Mouse (Mus musculus): ENCODE results near the gene Dars. TPM values are rescaled to one million over a fixed set of nuclear protein-coding genes. Genes with fewer than 3 reads are reported as not detected.

The Dars gene
- polyA plus RNA-seq, 1 experiment = 7.6 TPM

DNA sequence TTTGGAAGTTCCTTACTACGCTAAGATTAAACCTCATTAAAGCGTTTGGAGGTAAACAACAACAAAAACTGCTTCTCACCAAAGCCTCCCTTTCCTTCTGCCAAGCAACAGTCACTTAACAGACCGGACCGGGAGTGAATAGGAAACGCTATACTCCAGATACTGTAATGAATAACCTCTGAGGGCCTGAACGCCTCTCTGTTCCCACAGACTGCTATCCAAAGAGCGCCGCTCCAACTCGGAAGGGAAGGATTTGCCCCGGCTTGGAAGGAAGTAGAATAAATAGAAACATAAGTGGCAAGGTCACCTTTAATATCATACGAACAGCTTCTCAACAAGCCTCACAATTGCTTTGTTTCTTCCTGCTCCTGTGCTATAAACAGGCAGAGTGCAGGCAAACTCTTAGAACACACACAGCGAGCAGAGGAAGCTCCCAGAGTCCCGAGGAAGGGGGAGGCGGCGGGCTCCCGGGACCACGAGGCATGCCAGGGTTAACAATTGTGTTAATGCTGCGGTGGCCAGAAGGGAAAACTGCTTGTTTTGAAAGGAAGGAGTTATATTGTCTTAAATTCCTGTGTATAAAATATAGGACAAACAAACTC is 39.8 kb upstream of the Dars start:
- Histone ChIP-seq H3K4me3 (ENCODE audit: extremely low read depth, insufficient read depth, insufficient read length) (no peak overlapping the region), H3K36me3 (ENCODE audit: control insufficient read depth, insufficient read depth, low read length) (no peaks in the 10 kb centered on the region), H3K27me3 (ENCODE audit: control insufficient read depth, insufficient read depth, low read length) (0 out of 2 replicates have a peak, but pooled peaks cover 4% of the 10 kb centered on the region), H3K4me1 (ENCODE audit: control insufficient read depth, insufficient read depth, insufficient read length) (no peaks in the 10 kb centered on the region), H3K27ac (ENCODE audit: insufficient read depth, low read length) (no peak overlapping the region)
- TF ChIP-seq POLR2A (IDR thresholded peaks at IDR 0.05; ENCODE audit: low read depth, low read length) = no peak
- no peak for TF ChIP-seq CTCF (IDR thresholded peaks at IDR 0.05; ENCODE audit: extremely low read depth, insufficient read depth, insufficient read length, insufficient replicate concordance)
- WGBS = 40% methylated on average over 18 of the region's 18 CpGs
- DNase-seq (ENCODE audit: low read depth in 1 of 2, low spot score in 2 of 2) = no peak

DNA sequence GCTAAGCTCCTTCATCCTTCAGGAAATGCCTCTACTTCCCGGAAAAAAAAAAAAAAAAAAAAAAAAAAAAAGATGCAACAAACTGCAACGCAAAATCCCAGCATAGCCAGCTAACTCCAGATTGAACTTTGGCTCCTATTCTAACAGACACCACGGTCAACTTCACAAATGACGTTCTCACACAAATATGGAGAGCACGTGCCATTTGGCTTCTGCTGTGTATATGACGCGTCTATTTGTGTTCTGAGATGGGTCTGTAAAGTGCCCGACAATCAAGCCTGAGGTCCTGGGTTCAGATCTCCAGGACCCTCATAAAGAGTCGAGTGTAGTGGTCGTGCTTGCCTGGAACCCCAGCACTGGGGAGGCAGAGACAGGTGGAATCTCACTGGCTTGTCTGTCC is 39.1 kb upstream of the Dars start:
- H3K36me3 ChIP-seq (ENCODE audit: control insufficient read depth, insufficient read depth, low read length) = no peaks in the 10 kb centered on the region
- no peak overlapping the region for H3K27ac ChIP-seq (ENCODE audit: insufficient read depth, low read length)
- no peak overlapping the region for H3K4me3 ChIP-seq (ENCODE audit: extremely low read depth, insufficient read depth, insufficient read length)
- H3K4me1 ChIP-seq (ENCODE audit: control insufficient read depth, insufficient read depth, insufficient read length) = no peaks in the 10 kb centered on the region
- DNase-seq (ENCODE audit: low read depth in 1 of 2, low spot score in 2 of 2) = no peak
- TF ChIP-seq CTCF (IDR thresholded peaks at IDR 0.05; ENCODE audit: extremely low read depth, insufficient read depth, insufficient read length, insufficient replicate concordance) (no peak), POLR2A (IDR thresholded peaks at IDR 0.05; ENCODE audit: low read depth, low read length) (no peak)
- 0 out of 2 replicates have a peak, but pooled peaks cover 4% of the 10 kb centered on the region for H3K27me3 ChIP-seq (ENCODE audit: control insufficient read depth, insufficient read depth, low read length)
- WGBS = 89% methylated on average over 10 of the region's 10 CpGs

- H3K27me3 ChIP-seq (ENCODE audit: control insufficient read depth, insufficient read depth, low read length) = 0 out of 2 replicates have a peak, but pooled peaks cover 2% of the 10 kb centered on the region
- H3K4me3 ChIP-seq (ENCODE audit: extremely low read depth, insufficient read depth, insufficient read length) = no peak overlapping the region
- TF ChIP-seq CTCF (IDR thresholded peaks at IDR 0.05; ENCODE audit: extremely low read depth, insufficient read depth, insufficient read length, insufficient replicate concordance) = no peak
- TF ChIP-seq POLR2A (IDR thresholded peaks at IDR 0.05; ENCODE audit: low read depth, low read length) = no peak
- no peaks in the 10 kb centered on the region for H3K36me3 ChIP-seq (ENCODE audit: control insufficient read depth, insufficient read depth, low read length)
- no peak for DNase-seq (ENCODE audit: low read depth in 1 of 2, low spot score in 2 of 2)
- WGBS = 88% methylated on average over 3 of the region's 3 CpGs
- H3K27ac ChIP-seq (ENCODE audit: insufficient read depth, low read length) = no peak overlapping the region
- H3K4me1 ChIP-seq (ENCODE audit: control insufficient read depth, insufficient read depth, insufficient read length) = no peaks in the 10 kb centered on the region
Observed at GRCm38 (mm10) chr1:128452210-128452609, 35.0 kb upstream of the Dars start.

GRCm38 (mm10) chr1:128451183-128451582 is 34.0 kb upstream of the Dars start:
- no peak for TF ChIP-seq POLR2A (IDR thresholded peaks at IDR 0.05; ENCODE audit: low read depth, low read length)
- no peak for TF ChIP-seq CTCF (IDR thresholded peaks at IDR 0.05; ENCODE audit: extremely low read depth, insufficient read depth, insufficient read length, insufficient replicate concordance)
- no peak overlapping the region for H3K4me3 ChIP-seq (ENCODE audit: extremely low read depth, insufficient read depth, insufficient read length)
- H3K4me1 ChIP-seq (ENCODE audit: control insufficient read depth, insufficient read depth, insufficient read length) = peaks cover 2% of the 10 kb centered on the region; the same call in 1 of the 2 replicates
- no peaks in the 10 kb centered on the region for H3K27me3 ChIP-seq (ENCODE audit: control insufficient read depth, insufficient read depth, low read length)
- H3K36me3 ChIP-seq (ENCODE audit: control insufficient read depth, insufficient read depth, low read length) = no peaks in the 10 kb centered on the region
- no peak for DNase-seq (ENCODE audit: low read depth in 1 of 2, low spot score in 2 of 2)
- H3K27ac ChIP-seq (ENCODE audit: insufficient read depth, low read length) = no peak overlapping the region
- WGBS = 90% methylated on average over 4 of the region's 4 CpGs

DNA sequence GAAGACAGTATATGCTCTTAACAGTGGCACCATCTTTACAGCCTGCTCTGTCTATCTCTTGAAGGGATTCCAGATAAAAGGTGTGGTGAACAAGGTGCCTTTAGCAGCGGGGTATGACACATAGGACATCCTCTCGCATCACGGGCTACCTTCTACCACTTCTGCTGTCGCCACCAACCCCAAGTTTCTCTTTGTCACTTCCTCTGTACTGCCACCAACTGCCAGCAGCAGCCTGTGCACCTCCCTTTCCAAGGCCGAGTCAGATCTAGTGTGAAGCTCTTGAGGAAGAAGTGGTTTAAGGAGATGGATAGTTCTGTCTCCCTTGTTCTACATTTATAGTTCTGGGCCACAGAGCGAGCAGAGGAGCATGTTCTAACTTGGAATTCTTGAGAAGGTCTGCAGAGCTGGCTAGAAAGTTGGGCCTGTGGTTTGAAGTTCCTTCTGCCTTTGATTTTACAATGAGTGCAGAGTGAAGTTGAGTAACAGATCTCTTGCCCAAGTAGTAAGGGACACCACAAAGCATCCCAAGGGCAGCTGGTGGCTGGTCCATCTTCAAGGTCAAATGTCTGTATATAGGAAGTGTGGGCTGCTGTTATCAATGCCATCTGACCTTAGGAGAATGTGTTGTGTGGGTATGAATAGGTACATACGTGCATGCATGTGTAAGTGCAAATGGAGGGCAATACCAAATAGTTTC is 30.2 kb upstream of the Dars start:
- DNase-seq (ENCODE audit: low read depth in 1 of 2, low spot score in 2 of 2) = peak; percentile 32 to 50
- no peak overlapping the region for H3K4me3 ChIP-seq (ENCODE audit: extremely low read depth, insufficient read depth, insufficient read length)
- no peak overlapping the region for H3K27ac ChIP-seq (ENCODE audit: insufficient read depth, low read length)
- no peaks in the 10 kb centered on the region for H3K27me3 ChIP-seq (ENCODE audit: control insufficient read depth, insufficient read depth, low read length)
- TF ChIP-seq CTCF (IDR thresholded peaks at IDR 0.05; ENCODE audit: extremely low read depth, insufficient read depth, insufficient read length, insufficient replicate concordance) (no peak), POLR2A (IDR thresholded peaks at IDR 0.05; ENCODE audit: low read depth, low read length) (no peak)
- 18% methylated on average over 7 of the region's 7 CpGs for WGBS
- H3K36me3 ChIP-seq (ENCODE audit: control insufficient read depth, insufficient read depth, low read length) = no peaks in the 10 kb centered on the region
- peaks cover 2% of the 10 kb centered on the region; the same call in 1 of the 2 replicates for H3K4me1 ChIP-seq (ENCODE audit: control insufficient read depth, insufficient read depth, insufficient read length)

- no peak overlapping the region for H3K27ac ChIP-seq (ENCODE audit: insufficient read depth, low read length)
- WGBS = 45% methylated on average over 9 of the region's 9 CpGs
- no peak overlapping the region for H3K4me3 ChIP-seq (ENCODE audit: extremely low read depth, insufficient read depth, insufficient read length)
- no peak for TF ChIP-seq POLR2A (IDR thresholded peaks at IDR 0.05; ENCODE audit: low read depth, low read length)
- no peak for TF ChIP-seq CTCF (IDR thresholded peaks at IDR 0.05; ENCODE audit: extremely low read depth, insufficient read depth, insufficient read length, insufficient replicate concordance)
- DNase-seq (ENCODE audit: low read depth in 1 of 2, low spot score in 2 of 2) = no peak
- H3K27me3 ChIP-seq (ENCODE audit: control insufficient read depth, insufficient read depth, low read length) = no peaks in the 10 kb centered on the region
- peaks cover 2% of the 10 kb centered on the region; the same call in 1 of the 2 replicates for H3K4me1 ChIP-seq (ENCODE audit: control insufficient read depth, insufficient read depth, insufficient read length)
- no peaks in the 10 kb centered on the region for H3K36me3 ChIP-seq (ENCODE audit: control insufficient read depth, insufficient read depth, low read length)
Observed at GRCm38 (mm10) chr1:128443890-128444839, 27.0 kb upstream of the Dars start.
